Mouse (Mus musculus) frontal cortex, postnatal 14 days (tissue): ENCODE data around the gene Stard10.
A peak's percentile ranks its signal among the peaks of the same experiment; 100 is the strongest.

ENCODE experiments used
- DNase-seq, 2 experiments: peaks; one replicate each; pipeline ENCODE4 v3.0.0; 2022; ENCODE audit warnings: low spot score in 2 of 2

Gene Stard10

GRCm38 (mm10) chr7:101317014-101317413 lies at the start of gene Stard10:
Gene Stard10, plus strand, starts transcription at chr7:101317086.
- no peak for DNase-seq

- DNase-seq = no peak
These were observed 49.2 kb upstream of the Stard10 start for GRCm38 (mm10) chr7:101267457-101268259.

- no peak for DNase-seq
These were observed 45.3 kb upstream of the Stard10 start for GRCm38 (mm10) chr7:101271602-101272001.

GRCm38 (mm10) chr7:101272466-101273160 lies 44.3 kb upstream of the Stard10 start:
- DNase-seq = no peak

GRCm38 (mm10) chr7:101282721-101283120 lies 34.2 kb upstream of the Stard10 start:
- no peak for DNase-seq

GRCm38 (mm10) chr7:101284504-101284903 lies 32.4 kb upstream of the Stard10 start:
- DNase-seq = no peak

GRCm38 (mm10) chr7:101286891-101287290 lies 30.0 kb upstream of the Stard10 start:
- DNase-seq = no peak

GRCm38 (mm10) chr7:101287820-101288219 lies 29.1 kb upstream of the Stard10 start:
- no peak for DNase-seq

GRCm38 (mm10) chr7:101288436-101288835 lies 28.4 kb upstream of the Stard10 start:
- no peak for DNase-seq

GRCm38 (mm10) chr7:101290401-101290800 lies 26.5 kb upstream of the Stard10 start:
- no peak for DNase-seq

- DNase-seq = no peak
These were observed 25.7 kb upstream of the Stard10 start for GRCm38 (mm10) chr7:101291211-101291610.

- DNase-seq = no peak
These were observed 25.2 kb upstream of the Stard10 start for GRCm38 (mm10) chr7:101291641-101292040.

- DNase-seq = no peak
These were observed 24.8 kb upstream of the Stard10 start for GRCm38 (mm10) chr7:101292086-101292485.

GRCm38 (mm10) chr7:101292696-101293095 lies 24.2 kb upstream of the Stard10 start:
- DNase-seq = no peak

GRCm38 (mm10) chr7:101293138-101293537 lies 23.7 kb upstream of the Stard10 start:
- DNase-seq = no peak

- DNase-seq = no peak
These were observed 23.3 kb upstream of the Stard10 start for GRCm38 (mm10) chr7:101293611-101294010.

GRCm38 (mm10) chr7:101295438-101295837 lies 21.4 kb upstream of the Stard10 start:
- DNase-seq = no peak

GRCm38 (mm10) chr7:101296252-101297022 lies 20.4 kb upstream of the Stard10 start:
- DNase-seq = peak; percentile 83 to 84

GRCm38 (mm10) chr7:101297023-101297405 lies 19.9 kb upstream of the Stard10 start:
- DNase-seq = no peak

- no peak for DNase-seq
These were observed 18.5 kb upstream of the Stard10 start for GRCm38 (mm10) chr7:101298375-101298774.

GRCm38 (mm10) chr7:101301361-101301880 lies 15.5 kb upstream of the Stard10 start:
- DNase-seq = no peak

- peak; percentile 86 to 89 for DNase-seq
These were observed 14.9 kb upstream of the Stard10 start, which contains the start of gene Atg16l2 for GRCm38 (mm10) chr7:101301881-101302456. Gene Atg16l2, minus strand, starts transcription at chr7:101302251.
